Mouse (Mus musculus): ENCODE data around the gene Olfr1386.
A peak's percentile ranks its signal among the peaks of the same experiment; 100 is the strongest.
"Not testable (repeated sequence)": the region's sequence is repeated elsewhere in the genome, so short reads cannot be mapped to it uniquely, and the experiment has no call there.

Olfr1386 gene

DNA sequence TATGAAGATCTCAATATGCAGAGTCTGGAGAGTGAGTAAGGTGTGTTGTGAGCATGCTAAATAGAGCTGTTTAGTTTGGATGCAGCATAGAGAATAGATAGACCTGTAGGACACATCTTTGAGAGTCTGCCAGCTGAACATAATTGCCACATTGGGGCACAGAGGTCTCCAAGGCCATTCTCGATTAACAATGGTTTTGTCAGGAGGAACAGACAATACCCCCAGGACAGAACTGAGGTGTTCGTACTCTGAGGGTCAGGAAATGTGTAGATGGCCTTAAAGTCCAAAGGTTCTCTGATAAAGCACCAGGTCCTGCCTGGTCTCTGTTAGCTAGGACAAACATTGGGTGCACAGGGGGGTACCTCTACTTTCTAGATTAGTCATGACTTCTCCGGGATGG, at the start of gene Olfr1386:
TSS of gene Olfr1386 (plus strand) at position 301 of the 400 bp plus-strand sequence.
- not testable (repeated sequence) for DNase-seq

- DNase-seq, result no peak
Measured at GRCm38 (mm10) chr11:49422767-49423166, 42.1 kb upstream of the Olfr1386 start, which contains the start of gene Olfr1389. Olfr1389 (plus strand) TSS chr11:49423067.

- no peak for DNase-seq
Measured at GRCm38 (mm10) chr11:49425257-49425927, 39.5 kb upstream of the Olfr1386 start.

DNA sequence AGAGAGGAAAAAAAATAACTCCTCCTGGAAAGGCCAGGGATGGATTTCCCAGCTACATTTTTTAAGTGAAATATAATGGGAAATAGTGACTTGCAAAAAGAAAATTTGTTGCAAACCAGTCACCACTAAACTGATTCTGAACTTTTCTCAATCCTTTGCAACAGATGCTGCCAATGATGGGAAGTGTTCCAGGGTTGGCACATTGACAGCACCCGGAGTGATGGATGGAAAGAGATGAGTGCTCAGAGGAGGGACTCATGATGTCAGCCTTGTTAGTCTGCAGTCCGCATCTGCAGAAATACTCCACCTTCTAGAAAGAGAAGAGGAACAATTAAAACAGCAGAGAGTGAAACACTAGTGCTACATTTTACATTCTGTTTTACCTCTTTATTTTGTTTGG, 35.2 kb upstream of the Olfr1386 start:
- peak; percentile 49 to 63 for DNase-seq

GRCm38 (mm10) chr11:49436411-49436810, 28.4 kb upstream of the Olfr1386 start, which contains the start of gene Olfr1388:
Olfr1388 (plus strand) TSS chr11:49436624.
- peak; percentile 10 to 16 for DNase-seq

GRCm38 (mm10) chr11:49455043-49455442, 9.8 kb upstream of the Olfr1386 start, which contains the start of gene Olfr1387:
Olfr1387 (plus strand) TSS chr11:49455343.
- no peak for DNase-seq

DNA sequence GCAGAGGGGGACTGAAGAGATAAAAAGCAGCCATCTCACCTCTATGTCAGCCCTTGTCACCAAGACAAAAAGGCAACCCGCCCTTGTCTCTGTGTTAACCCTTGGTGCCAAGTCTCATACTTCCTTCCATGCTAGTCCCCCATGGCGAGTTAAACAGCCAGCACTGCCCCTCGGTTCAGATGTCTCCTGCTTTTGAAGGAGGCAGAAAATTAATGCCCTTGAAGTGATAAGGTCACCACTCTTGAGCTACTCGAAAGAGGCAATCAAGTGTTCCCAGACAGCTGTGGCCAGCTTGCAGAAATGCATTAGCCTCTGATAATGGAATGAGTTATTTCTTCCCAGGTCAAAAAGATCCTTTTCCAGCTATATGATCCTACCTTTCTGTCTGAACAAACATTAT, 21.1 kb downstream of the Olfr1386 start:
- DNase-seq, result no peak

- DNase-seq, result not testable (repeated sequence)
Measured at GRCm38 (mm10) chr11:49488770-49489169, 23.9 kb downstream of the Olfr1386 start, which contains the start of gene Olfr1385. Olfr1385 (plus strand) TSS chr11:49489070.

- no peak for DNase-seq
Measured at GRCm38 (mm10) chr11:49518086-49518485, 53.2 kb downstream of the Olfr1386 start.

DNA sequence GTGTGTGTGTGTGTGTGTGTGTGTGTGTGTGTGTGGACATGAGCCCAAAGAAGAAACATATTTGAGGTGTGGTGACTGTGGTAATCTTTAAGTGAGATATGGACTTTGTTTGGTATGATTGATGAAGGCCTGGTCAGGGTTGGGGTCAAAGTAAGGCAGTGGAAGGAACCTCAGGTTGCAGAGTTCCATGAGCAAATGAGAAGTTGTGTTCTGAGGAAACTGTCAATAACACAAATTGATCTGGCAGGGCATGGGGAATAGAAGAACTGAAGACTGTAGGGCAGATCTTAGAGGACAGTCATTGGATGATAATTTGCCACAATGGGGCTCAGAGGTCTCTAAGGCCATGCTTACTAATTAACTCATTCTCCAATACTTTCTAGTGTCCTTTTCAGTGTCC, 54.5 kb downstream of the Olfr1386 start, which contains the start of gene Olfr1383:
TSS of gene Olfr1383 (plus strand) at position 301 of the 400 bp plus-strand sequence.
- no peak for DNase-seq

All from cerebellum, postnatal 10 days (tissue).